Mouse (Mus musculus) heart, postnatal 4 days (tissue): ENCODE measurements around the gene Gm10720. TPM values are rescaled to one million over a fixed set of nuclear protein-coding genes. Genes with fewer than 3 reads are reported as not detected.
"Not testable (repeated sequence)": the region's sequence is repeated elsewhere in the genome, so short reads cannot be mapped to it uniquely, and the experiment has no call there.

Experiments
- DNase-seq: peaks from one replicate; pipeline ENCODE4 v3.0.0; 2021
- total RNA-seq, 2 experiments: library from RNA; stranded (reverse); gene quantifications; 2 replicates each; pipeline ENCODE4 v1.2.3; 2021

Gene Gm10720
- total RNA-seq, result not detected

- DNase-seq, result not testable (repeated sequence)
Measured at GRCm38 (mm10) chr9:3015354-3015753, at the start of gene Gm10720. Gene Gm10720 (plus strand): TSS chr9:3015654.

- not testable (repeated sequence) for DNase-seq
Measured at GRCm38 (mm10) chr9:3000445-3000972, 14.9 kb upstream of the Gm10720 start, which contains the start of gene Gm10722. Gene Gm10722 (plus strand): TSS chr9:3000922.

GRCm38 (mm10) chr9:3001006-3001405, 14.4 kb upstream of the Gm10720 start:
- DNase-seq, result peak; percentile 18

DNA sequence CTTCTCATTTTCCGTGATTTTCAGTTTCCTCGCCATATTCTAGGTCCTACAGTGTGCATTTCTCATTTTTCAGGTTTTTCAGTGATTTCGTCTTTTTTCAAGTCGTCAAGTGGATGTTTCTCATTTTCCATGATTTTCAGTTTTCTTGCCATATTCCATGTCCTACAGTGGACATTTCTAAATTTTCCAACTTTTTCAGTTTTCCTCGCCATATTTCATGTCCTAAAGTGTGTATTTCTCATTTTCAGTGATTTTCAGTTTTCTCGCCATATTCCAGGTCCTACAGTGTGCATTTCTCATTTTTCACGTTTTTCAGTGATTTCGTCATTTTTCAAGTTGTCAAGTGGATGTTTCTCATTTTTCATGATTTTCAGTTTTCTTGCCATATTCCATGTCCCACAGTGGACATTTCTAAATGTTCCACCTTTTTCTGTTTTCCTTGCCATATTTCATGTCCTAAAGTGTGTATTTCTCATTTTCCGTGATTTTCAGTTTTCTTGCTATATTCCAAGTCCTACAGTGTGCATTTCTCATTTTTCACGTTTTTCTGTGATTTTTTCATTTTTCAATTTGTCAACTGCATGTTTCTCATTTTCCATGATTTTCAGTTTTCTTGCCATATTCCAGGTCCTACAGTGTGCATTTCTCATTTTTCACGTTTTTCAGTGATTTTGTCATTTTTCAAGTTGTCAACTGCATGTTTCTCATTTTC, 13.3 kb upstream of the Gm10720 start:
- DNase-seq, result peak; percentile 99

- not testable (repeated sequence) for DNase-seq
Measured at GRCm38 (mm10) chr9:3002794-3003396, 12.6 kb upstream of the Gm10720 start, which contains the start of gene Gm11168. Gene Gm11168 (plus strand): TSS chr9:3003346.

DNA sequence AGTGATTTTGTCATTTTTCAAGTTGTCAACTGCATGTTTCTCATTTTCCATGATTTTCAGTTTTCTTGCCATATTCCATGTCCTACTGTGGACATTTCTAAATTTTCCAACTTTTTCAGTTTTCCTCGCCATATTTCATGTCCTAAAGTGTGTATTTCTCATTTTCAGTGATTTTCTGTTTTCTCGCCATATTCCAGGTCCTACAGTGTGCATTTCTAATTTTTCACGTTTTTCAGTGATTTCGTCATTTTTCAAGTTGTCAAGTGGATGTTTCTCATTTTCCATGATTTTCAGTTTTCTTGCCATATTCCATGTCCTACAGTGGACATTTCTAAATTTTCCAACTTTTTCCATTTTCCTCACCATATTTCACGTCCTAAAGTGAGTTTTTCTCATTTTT, 9.3 kb upstream of the Gm10720 start:
- not testable (repeated sequence) for DNase-seq

GRCm38 (mm10) chr9:3006636-3007035, 8.8 kb upstream of the Gm10720 start:
- DNase-seq, result peak; percentile 89

DNA sequence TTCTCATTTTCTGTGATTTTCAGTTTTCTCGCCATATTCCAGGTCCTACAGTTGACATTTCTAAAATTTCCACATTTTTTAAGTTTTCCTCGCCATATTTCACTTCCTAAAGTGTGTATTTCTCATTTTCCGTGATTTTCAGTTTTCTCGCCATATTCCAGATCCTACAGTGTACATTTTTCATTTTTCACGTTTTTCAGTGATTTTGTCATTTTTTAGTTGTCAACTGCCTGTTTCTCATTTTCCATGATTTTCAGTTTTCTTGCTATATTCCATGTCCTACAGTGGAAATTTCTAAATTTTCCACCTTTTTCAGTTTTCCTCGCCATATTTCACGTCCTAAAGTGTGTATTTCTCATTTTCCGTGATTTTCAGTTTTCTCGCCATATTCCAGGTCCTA, 8.2 kb upstream of the Gm10720 start:
- DNase-seq, result not testable (repeated sequence)

- DNase-seq, result not testable (repeated sequence)
Measured at GRCm38 (mm10) chr9:3009331-3009730, 6.1 kb upstream of the Gm10720 start.

GRCm38 (mm10) chr9:3012054-3012621, 3.3 kb upstream of the Gm10720 start:
- DNase-seq, result not testable (repeated sequence)

DNA sequence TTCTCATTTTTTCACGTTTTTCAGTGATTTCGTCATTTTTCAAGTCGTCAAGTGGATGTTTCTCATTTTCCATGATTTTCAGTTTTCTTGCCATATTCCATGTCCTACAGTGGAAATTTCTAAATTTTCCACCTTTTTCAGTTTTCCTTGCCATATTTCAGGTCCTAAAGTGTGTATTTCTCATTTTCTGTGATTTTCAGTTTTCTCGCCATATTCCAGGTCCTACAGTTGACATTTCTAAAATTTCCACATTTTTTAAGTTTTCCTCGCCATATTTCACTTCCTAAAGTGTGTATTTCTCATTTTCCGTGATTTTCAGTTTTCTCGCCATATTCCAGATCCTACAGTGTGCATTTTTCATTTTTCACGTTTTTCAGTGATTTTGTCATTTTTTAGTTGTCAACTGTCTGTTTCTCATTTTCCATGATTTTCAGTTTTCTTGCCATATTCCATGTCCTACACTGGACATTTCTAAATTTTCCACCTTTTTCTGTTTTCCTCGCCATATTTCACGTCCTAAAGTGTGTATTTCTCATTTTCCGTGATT, 2.6 kb upstream of the Gm10720 start, which contains the start of gene Gm10721:
Gene Gm10721 (plus strand): TSS at position 408 of the 547 bp plus-strand sequence.
- DNase-seq, result not testable (repeated sequence)

- DNase-seq, result not testable (repeated sequence)
Measured at GRCm38 (mm10) chr9:3015896-3016295, 442 bp downstream of the Gm10720 start.

GRCm38 (mm10) chr9:3017108-3017507, 1.7 kb downstream of the Gm10720 start, which contains the start of gene Gm10719:
Gene Gm10719 (plus strand): TSS chr9:3017408.
- DNase-seq, result not testable (repeated sequence)

- not testable (repeated sequence) for DNase-seq
Measured at GRCm38 (mm10) chr9:3018944-3019343, 3.5 kb downstream of the Gm10720 start.

GRCm38 (mm10) chr9:3019835-3020727, 4.6 kb downstream of the Gm10720 start:
- peak; percentile 65 for DNase-seq

DNA sequence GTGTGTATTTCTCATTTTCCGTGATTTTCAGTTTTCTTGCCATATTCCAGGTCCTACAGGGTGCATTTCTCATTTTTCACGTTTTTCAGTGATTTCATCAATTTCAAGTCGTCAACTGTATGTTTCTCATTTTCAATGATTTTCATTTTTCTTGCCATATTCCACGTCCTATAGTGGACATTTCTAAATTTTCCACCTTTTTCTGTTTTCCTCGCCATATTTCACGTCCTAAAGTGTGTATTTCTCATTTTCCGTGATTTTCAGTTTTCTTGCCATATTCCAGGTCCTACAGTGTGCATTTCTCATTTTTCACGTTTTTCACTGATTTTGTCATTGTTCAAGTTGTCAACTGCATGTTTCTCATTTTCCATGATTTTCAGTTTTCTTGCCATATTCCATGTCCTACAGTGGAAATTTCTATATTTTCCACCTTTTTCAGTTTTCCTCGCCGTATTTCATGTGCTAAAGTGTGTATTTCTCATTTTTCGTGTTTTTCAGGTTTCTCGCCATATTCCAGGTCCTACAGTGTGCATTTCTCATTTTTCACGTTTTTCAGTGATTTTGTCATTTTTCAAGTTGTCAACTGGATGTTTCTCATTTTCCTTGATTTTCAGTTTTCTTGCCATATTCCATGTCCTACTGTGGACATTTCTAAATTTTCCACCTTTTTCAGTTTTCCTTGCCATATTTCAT, 7.0 kb downstream of the Gm10720 start:
- peak; percentile 75 for DNase-seq

DNA sequence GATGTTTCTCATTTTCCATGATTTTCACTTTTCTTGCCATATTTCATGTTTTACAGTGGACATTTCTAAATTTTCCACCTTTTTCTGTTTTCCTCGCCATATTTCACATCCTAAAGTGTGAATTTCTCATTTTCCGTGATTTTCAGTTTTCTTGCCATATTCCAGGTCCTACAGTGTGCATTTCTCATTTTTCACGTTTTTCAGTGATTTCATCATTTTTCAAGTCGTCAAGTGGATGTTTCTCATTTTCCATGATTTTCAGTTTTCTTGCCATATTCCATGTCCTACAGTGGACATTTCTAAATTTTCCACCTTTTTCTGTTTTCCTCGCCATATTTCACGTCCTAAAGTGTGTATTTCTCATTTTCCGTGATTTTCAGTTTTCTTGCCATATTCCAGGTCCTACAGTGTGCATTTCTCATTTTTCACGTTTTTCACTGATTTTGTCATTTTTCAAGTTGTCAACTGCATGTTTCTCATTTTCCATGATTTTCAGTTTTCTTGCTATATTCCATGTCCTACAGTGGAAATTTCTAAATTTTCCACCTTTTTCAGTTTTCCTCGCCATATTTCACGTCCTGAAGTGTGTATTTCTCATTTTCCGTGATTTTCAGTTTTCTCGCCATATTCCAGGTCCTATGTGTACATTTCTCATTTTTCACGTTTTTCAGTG, 8.0 kb downstream of the Gm10720 start, which contains the start of gene Gm10718:
Gene Gm10718 (plus strand): TSS at position 236 of the 673 bp plus-strand sequence.
- peak; percentile 9 for DNase-seq

- DNase-seq, result peak; percentile 77
Measured at GRCm38 (mm10) chr9:3023985-3024648, 8.7 kb downstream of the Gm10720 start.

DNA sequence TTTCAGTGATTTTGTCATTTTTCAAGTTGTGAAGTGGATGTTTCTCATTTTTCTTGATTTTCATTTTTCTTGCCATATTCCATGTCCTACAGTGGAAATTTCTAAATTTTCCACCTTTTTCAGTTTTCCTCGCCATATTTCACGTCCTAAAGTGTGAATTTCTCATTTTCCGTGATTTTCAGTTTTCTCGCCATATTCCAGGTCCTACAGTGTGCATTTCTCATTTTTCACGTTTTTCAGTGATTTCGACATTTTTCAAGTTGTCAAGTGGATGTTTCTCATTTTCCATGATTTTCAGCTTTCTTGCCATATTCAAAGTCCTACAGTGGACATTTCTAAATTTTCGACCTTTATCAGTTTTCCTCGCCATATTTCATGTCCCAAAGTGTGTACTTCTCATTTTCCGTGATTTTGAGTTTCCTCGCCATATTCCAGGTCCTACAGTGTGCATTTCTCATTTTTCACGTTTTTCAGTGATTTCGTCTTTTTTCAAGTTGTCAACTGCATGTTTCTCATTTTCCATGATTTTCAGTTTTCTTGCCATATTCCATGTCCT, 9.5 kb downstream of the Gm10720 start, which contains the start of gene Gm10717:
Gene Gm10717 (plus strand): TSS at position 506 of the 556 bp plus-strand sequence.
- DNase-seq, result peak; percentile 59
